Mouse (Mus musculus) hindbrain, embryonic 16.5 days (tissue): Measurements from ENCODE around the gene Selenoo. TPM values are rescaled to one million over a fixed set of nuclear protein-coding genes. Genes with fewer than 3 reads are reported as not detected.
A peak's percentile ranks its signal among the peaks of the same experiment; 100 is the strongest.

Source experiments
- ATAC-seq: fragments of 200-750 bp; cut with Nextera tagmentation; 2 replicates; pipeline ENCODE4 v1.8.0; 2017; ENCODE audit warnings: moderate TSS enrichment, moderate library complexity
- H3K27ac ChIP-seq: fragments of 300-500 bp; sonication (generic); 2 replicates; pipeline ENCODE4 v1.5.1; 2014; ENCODE audit warnings: low read depth, mild to moderate bottlenecking, control low read depth, low read length, moderate library complexity
- H3K27me3 ChIP-seq: fragments of 300-500 bp; sonication (generic); replicated peaks from 2 replicates; pipeline ENCODE4 v1.6.1; 2014; ENCODE audit warnings: low read length; ENCODE audit not compliant: control insufficient read depth, insufficient read depth
- H3K36me3 ChIP-seq: fragments of 300-500 bp; sonication (generic); 2 replicates; pipeline ENCODE4 v1.6.1; 2014; ENCODE audit warnings: mild to moderate bottlenecking, low read length, moderate library complexity, mixed read lengths; ENCODE audit not compliant: control insufficient read depth, insufficient read depth
- H3K4me1 ChIP-seq: fragments of 300-500 bp; sonication (generic); 2 replicates; pipeline ENCODE4 v1.6.1; 2014; ENCODE audit warnings: low read depth, low read length; ENCODE audit not compliant: control insufficient read depth, insufficient read depth
- H3K4me2 ChIP-seq: fragments of 300-500 bp; sonication (generic); 2 replicates; pipeline ENCODE4 v1.6.1; 2014; ENCODE audit warnings: mild to moderate bottlenecking, low read length, control low read depth, moderate library complexity
- H3K4me3 ChIP-seq: fragments of 300-500 bp; sonication (generic); 2 replicates; pipeline ENCODE4 v1.5.1; 2014; ENCODE audit warnings: mild to moderate bottlenecking, low read length, control low read depth, moderate library complexity
- H3K9ac ChIP-seq: fragments of 300-500 bp; sonication (generic); 2 replicates; pipeline ENCODE4 v1.6.1; 2014; ENCODE audit warnings: low read depth, mild to moderate bottlenecking, control low read depth, low read length, moderate library complexity
- H3K9me3 ChIP-seq: fragments of 300-500 bp; sonication (generic); 2 replicates; pipeline ENCODE4 v1.6.1; 2014; ENCODE audit warnings: mild to moderate bottlenecking, low read length, moderate library complexity; ENCODE audit not compliant: control insufficient read depth
- WGBS: fragments of 180-500 bp; shearing (Covaris S2); extraction: QIAGEN DNeasy Blood & Tissue Kit; methylation state at CpG from one replicate; pipeline ENCODE4 v1.1.7; 2014; 5-methylcytosine and 5-hydroxymethylcytosine counted together
- polyA plus RNA-seq: library from polyadenylated mRNA; unstranded; fragments of >200 nt; fragmentation: Nextera tagmentation; extraction: Ambion mirVana; gene quantifications from 2 replicates; pipeline ENCODE4 v1.2.1, GENCODE M21; 2015

The Selenoo gene
- polyA plus RNA-seq, 1 experiment from 2014 or later, result 16.4 TPM

- WGBS, result 4% methylated on average over 35 of the region's 36 CpGs
- ATAC-seq, result peak; percentile 85
These were observed 39.8 kb downstream of the Selenoo start, which contains the start of gene Hdac10 for GRCm38 (mm10) chr15:89128382-89129350. TSS of gene Hdac10 (minus strand) at chr15:89128700.

GRCm38 (mm10) chr15:89130245-89130644 is 41.4 kb downstream of the Selenoo start:
- no peak overlapping the region for H3K9ac ChIP-seq
- no peaks in the 10 kb centered on the region for H3K9me3 ChIP-seq
- no peak overlapping the region for H3K4me3 ChIP-seq
- H3K4me1 ChIP-seq, result peaks cover 12% of the 10 kb centered on the region
- no peak for ATAC-seq
- H3K27ac ChIP-seq, result no peak overlapping the region
- H3K27me3 ChIP-seq, result no peaks in the 10 kb centered on the region
- H3K36me3 ChIP-seq, result no peaks in the 10 kb centered on the region
- no peak overlapping the region for H3K4me2 ChIP-seq

More at GRCm38 (mm10) chr15:89128382-89129350, 39.8 kb downstream of the Selenoo start, which contains the start of gene Hdac10:
- peak within 1 kb of the TSS; percentile 81 for H3K9ac ChIP-seq
- H3K4me2 ChIP-seq, result peak within 1 kb of the TSS; percentile 64
- no peaks in the 10 kb centered on the region for H3K36me3 ChIP-seq
- no peaks in the 10 kb centered on the region for H3K27me3 ChIP-seq
- peaks cover 17% of the 10 kb centered on the region for H3K4me1 ChIP-seq
- H3K4me3 ChIP-seq, result peak within 1 kb of the TSS; percentile 65
- peak within 1 kb of the TSS; percentile 81 for H3K27ac ChIP-seq
- H3K9me3 ChIP-seq, result no peaks in the 10 kb centered on the region

GRCm38 (mm10) chr15:89131316-89131715 is 42.4 kb downstream of the Selenoo start:
- Histone ChIP-seq H3K9me3 (no peaks in the 10 kb centered on the region), H3K9ac (no peak overlapping the region), H3K27ac (no peak overlapping the region), H3K4me1 (peaks cover 12% of the 10 kb centered on the region), H3K4me3 (no peak overlapping the region), H3K4me2 (no peak overlapping the region), H3K36me3 (no peaks in the 10 kb centered on the region), H3K27me3 (no peaks in the 10 kb centered on the region)
- ATAC-seq, result no peak
- WGBS, result 90% methylated on average over 3 of the region's 3 CpGs

GRCm38 (mm10) chr15:89136461-89137155 is 47.7 kb downstream of the Selenoo start:
- no peak for ATAC-seq
- Histone ChIP-seq H3K36me3 (no peaks in the 10 kb centered on the region), H3K4me3 (no peak overlapping the region), H3K27me3 (peaks cover 5% of the 10 kb centered on the region; the same call in 1 of the 2 replicates), H3K4me2 (no peak overlapping the region), H3K9me3 (no peaks in the 10 kb centered on the region), H3K9ac (no peak overlapping the region), H3K4me1 (peaks cover 13% of the 10 kb centered on the region), H3K27ac (no peak overlapping the region)
- 94% methylated on average over 4 of the region's 5 CpGs for WGBS

GRCm38 (mm10) chr15:89137378-89138045 is 48.6 kb downstream of the Selenoo start:
- Histone ChIP-seq H3K9ac (no peak overlapping the region), H3K27ac (no peak overlapping the region), H3K4me1 (peaks cover 13% of the 10 kb centered on the region), H3K36me3 (no peaks in the 10 kb centered on the region), H3K4me2 (no peak overlapping the region), H3K4me3 (no peak overlapping the region), H3K9me3 (no peaks in the 10 kb centered on the region), H3K27me3 (peaks cover 5% of the 10 kb centered on the region; the same call in 1 of the 2 replicates)
- WGBS, result 70% methylated on average over 11 of the region's 11 CpGs
- ATAC-seq, result no peak

GRCm38 (mm10) chr15:89138046-89138405 is 49.1 kb downstream of the Selenoo start:
- no peak for ATAC-seq
- Histone ChIP-seq H3K9me3 (no peaks in the 10 kb centered on the region), H3K4me2 (no peak overlapping the region), H3K4me1 (peaks cover 13% of the 10 kb centered on the region), H3K9ac (no peak overlapping the region), H3K4me3 (no peak overlapping the region), H3K27me3 (peaks cover 5% of the 10 kb centered on the region; the same call in 1 of the 2 replicates), H3K36me3 (no peaks in the 10 kb centered on the region; the same call in 1 of the 2 replicates), H3K27ac (no peak overlapping the region)
- 86% methylated on average over 7 of the region's 7 CpGs for WGBS

- no peak overlapping the region for H3K4me2 ChIP-seq
- no peak overlapping the region for H3K9ac ChIP-seq
- H3K9me3 ChIP-seq, result no peaks in the 10 kb centered on the region
- WGBS, result 96% methylated on average over 6 of the region's 6 CpGs
- H3K4me3 ChIP-seq, result no peak overlapping the region
- H3K4me1 ChIP-seq, result peaks cover 13% of the 10 kb centered on the region
- H3K36me3 ChIP-seq, result no peaks in the 10 kb centered on the region; the same call in 1 of the 2 replicates
- ATAC-seq, result no peak
- no peak overlapping the region for H3K27ac ChIP-seq
- H3K27me3 ChIP-seq, result peaks cover 5% of the 10 kb centered on the region; the same call in 1 of the 2 replicates
These were observed 49.6 kb downstream of the Selenoo start for GRCm38 (mm10) chr15:89138531-89138930.

- peak overlapping the region; percentile 85 for H3K4me2 ChIP-seq
- peaks cover 5% of the 10 kb centered on the region; the same call in 1 of the 2 replicates for H3K27me3 ChIP-seq
- peak overlapping the region; percentile 61 for H3K9ac ChIP-seq
- under 1% methylated on average over 53 of the region's 53 CpGs for WGBS
- no peak overlapping the region for H3K27ac ChIP-seq
- peaks cover 3% of the 10 kb centered on the region for H3K36me3 ChIP-seq
- H3K4me1 ChIP-seq, result peaks cover 13% of the 10 kb centered on the region
- H3K9me3 ChIP-seq, result no peaks in the 10 kb centered on the region
- ATAC-seq, result peak; percentile 38
- peak overlapping the region; percentile 48 for H3K4me3 ChIP-seq
These were observed 51.3 kb downstream of the Selenoo start for GRCm38 (mm10) chr15:89140048-89140658.
